Mouse (Mus musculus): ENCODE results near the gene Cdc14b.

DNA sequence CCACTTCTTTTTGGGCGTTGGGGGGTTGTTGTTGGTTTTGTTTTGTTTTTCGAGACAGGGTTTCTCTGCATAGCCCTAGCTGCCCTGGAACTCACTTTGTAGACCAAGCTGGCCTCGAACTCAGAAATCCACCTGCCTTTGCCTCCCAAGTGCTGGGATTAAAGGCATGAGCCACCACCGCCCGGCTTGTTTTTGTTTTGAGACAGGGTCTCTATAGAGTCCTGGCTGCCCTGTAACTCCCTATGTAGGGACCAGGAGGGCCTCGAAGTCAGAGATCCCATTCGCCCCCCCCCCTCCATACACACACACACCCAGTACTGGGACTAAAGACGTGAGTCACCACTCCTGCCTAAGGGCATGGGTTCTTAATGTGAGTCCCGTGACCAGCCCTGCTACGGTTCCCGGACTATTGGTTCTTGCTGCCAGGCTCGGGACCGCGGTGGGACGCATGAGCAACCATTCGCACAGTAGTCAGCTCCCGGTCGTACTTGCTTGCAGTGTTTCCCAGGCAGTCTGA lies 121.3 kb downstream of the Cdc14b start:
- TF ChIP-seq CTCF (IDR thresholded peaks at IDR 0.05; ENCODE audit: low read depth, low read length): no peak
- TF ChIP-seq POLR2A (IDR thresholded peaks at IDR 0.05; ENCODE audit: extremely low read depth, insufficient read depth, low read length): no peak

All from liver, adult 2 months (tissue).